Mouse (Mus musculus) cerebellum, postnatal 14 days (tissue): ENCODE results near the gene Pigb.

ENCODE experiments used
- DNase-seq, 2 experiments: peaks; one replicate each; pipeline ENCODE4 v3.0.0; 2021; ENCODE audit warnings: mixed read lengths in 2 of 2

Pigb gene

GRCm38 (mm10) chr9:72988706-72989105 lies 51.5 kb downstream of the Pigb start:
- DNase-seq = no peak

- no peak for DNase-seq
Observed at GRCm38 (mm10) chr9:72987703-72988102, 52.5 kb downstream of the Pigb start.

DNA sequence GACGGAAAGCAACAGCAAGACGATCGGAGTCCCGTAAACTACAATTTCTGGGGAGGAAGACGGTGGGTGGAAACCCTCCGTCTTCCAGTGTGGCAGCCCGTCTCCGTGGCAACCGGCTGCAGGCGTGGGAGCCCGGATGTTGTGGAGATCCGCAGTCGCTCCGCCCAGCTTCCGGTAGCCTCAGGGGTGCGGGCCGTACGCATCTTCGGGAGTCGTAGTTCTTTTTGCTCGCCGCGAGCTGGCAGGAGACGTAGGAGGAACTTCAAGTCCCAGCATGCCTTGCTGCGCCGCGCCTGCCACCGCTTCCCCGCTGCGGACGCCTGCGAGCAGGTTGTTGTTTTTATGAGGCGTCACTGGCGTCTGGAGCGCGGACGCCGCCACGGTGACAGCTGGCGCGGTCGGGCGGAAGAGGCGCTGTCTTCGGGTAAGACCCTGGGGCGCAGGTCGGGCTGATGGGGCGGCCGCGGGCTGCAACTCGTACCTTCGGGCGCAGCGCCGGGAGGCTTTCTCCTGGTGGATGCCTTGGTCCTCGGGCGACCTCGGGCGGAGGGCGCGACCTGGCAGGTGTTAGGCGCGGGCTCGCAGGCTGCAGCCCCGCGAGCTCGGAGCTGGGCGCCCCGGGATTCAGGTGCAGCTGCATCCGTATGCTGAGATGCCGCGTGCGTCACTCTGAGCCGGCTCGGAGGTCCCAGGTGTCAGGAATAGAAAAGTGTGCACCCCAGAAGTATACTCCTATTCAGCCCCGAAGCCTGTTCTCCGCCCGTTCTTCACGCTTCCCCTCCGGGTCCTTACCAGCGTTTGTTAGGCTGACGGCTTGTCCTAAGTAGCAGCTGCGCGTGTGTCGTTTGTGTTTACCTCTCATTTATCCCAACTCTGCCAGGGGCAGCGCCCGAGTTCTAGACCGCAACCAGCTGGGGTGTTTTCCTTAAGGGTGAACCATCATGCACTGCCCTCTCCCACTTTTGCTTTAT lies 54.6 kb downstream of the Pigb start, which contains the start of the genes Ccpg1os and Ccpg1:
TSS of gene Ccpg1os (minus strand) at position 133 of the 971 bp plus-strand sequence.
TSS of gene Ccpg1 (plus strand) at position 180 of the 971 bp plus-strand sequence.
- DNase-seq = peak; percentile 97

DNA sequence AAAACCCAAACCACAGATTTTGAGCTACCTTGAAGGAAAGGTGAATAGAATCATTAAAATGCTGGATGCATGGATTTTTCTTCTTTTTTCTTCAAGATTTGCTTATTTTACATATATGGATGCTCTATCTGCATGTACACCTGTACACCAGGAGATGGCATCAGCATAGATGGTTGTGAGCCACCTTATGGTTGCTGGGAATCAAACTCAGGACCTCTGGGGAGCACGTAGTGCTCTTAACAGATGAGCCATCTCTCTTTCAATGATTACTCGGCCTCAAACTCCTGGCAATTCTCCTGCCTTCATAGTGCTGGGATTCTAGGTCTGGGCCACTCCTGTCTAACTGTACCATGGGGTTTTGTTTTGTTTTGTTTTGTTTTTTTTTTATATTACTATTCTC lies 57.1 kb downstream of the Pigb start:
- DNase-seq = no peak

DNA sequence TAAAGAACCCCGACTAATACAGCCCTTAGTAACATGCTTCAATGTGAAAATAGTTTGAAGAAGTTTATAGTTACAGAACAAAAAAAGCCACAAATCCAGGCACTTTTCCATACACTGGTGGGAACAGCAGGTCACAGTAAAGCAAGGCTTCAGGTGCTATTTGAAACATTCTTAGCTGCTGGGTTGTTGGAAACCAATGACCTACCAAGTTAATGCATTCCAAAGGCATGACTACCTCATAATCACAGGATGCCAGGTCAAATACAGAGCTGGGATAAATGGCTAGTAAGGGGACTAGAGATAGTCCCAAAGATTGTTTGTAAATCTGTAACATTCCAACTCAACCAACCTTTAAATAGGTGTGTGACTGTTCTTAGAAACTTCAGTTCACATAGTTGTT lies 64.9 kb downstream of the Pigb start:
- DNase-seq = no peak

DNA sequence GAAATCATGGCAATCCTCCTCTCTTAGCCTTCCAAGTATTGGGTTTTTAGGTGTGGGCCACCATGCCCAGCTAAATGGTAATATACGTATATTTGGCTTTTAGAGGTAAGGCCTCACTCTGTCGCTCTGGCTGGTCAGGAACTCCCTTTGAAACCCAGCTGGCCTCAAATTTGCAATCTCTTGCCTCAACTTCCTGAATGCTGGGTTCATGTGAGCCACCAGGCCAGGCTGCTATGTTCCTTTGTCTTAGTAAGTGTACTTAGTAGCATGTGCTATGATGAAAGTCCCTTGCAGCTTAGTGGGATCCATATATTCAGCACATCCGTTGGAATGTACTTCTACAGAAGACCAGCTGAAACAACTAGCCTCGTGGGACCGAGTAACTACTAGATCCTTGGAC lies 65.4 kb downstream of the Pigb start:
- DNase-seq = no peak

DNA sequence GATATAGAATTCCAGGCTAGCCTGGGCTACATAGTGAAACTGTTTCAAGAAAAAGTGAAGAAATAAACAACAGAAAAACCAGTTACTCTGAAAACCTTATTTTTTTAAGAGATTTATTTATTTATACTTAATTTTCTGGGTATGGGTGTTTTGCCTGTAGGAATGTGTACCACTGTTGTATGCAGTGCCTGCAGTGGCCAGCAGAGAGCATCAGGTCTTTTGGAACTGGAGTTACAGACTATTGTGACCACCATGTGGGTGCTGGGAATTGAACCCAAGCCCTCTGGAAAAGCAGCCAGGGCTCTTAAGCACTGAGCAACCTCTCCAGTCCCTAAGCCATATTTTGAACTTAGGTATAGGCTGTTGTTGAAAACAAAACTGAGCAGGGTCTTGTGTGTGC lies 67.2 kb downstream of the Pigb start:
- no peak for DNase-seq

GRCm38 (mm10) chr9:72972435-72972834 lies 67.7 kb downstream of the Pigb start:
- DNase-seq = no peak

- no peak for DNase-seq
Observed at GRCm38 (mm10) chr9:72969874-72970273, 70.3 kb downstream of the Pigb start.

DNA sequence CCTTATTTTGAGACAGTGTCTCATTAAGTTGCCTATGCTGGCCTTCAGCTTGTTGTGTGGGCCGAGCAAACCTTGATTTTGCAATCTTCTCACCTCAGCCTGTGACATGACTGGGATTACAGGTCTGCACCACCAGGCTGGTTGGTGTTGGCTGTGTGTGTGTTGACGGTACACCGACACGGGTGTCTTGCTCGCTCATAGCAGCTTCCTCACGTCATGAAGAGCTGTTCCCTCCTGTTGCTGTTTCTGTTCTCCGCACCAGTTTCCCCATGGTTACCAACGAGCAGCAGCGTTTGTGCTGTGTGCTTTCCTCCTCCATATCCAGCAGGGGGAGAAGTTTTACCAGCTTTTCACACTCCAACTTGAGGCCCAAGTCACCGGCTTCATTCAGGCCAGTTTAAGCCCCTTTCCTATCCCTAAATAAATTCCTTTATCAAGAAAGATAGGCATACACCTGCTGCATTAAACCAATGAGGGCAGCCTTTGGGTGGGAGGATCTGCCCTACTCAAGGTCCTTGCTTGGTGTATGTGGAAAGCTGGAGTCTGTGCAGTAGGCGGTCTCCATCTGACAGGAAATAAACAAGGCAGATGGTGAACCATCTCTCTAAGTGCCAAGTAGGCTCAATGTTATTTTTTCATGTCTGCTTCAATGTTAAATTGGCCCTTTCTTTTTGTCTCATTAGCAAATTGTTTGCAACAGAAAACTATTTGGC lies 71.7 kb downstream of the Pigb start:
- peak; percentile 63 to 65 for DNase-seq

GRCm38 (mm10) chr9:72961959-72962358 lies 78.2 kb downstream of the Pigb start:
- DNase-seq = no peak

DNA sequence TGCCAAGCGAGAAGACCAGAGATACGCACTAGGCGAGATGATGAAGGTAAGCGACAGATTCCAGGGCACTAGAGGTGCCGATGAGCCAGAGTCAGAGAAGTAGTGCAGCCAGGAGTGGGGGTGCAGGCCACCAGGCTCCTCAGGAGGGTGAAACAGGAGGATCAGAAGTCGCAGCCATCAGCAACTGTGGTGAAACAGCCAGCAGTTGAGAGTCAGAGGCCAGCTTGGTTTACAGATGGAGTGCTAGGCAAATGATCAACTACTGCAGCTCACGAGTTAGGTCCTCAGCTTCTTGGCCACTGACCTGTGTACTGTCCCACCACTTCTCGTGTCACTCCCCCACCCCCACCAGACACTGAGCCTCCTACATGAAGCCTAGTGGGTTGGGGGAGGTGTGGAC lies 78.8 kb downstream of the Pigb start:
- DNase-seq = no peak

DNA sequence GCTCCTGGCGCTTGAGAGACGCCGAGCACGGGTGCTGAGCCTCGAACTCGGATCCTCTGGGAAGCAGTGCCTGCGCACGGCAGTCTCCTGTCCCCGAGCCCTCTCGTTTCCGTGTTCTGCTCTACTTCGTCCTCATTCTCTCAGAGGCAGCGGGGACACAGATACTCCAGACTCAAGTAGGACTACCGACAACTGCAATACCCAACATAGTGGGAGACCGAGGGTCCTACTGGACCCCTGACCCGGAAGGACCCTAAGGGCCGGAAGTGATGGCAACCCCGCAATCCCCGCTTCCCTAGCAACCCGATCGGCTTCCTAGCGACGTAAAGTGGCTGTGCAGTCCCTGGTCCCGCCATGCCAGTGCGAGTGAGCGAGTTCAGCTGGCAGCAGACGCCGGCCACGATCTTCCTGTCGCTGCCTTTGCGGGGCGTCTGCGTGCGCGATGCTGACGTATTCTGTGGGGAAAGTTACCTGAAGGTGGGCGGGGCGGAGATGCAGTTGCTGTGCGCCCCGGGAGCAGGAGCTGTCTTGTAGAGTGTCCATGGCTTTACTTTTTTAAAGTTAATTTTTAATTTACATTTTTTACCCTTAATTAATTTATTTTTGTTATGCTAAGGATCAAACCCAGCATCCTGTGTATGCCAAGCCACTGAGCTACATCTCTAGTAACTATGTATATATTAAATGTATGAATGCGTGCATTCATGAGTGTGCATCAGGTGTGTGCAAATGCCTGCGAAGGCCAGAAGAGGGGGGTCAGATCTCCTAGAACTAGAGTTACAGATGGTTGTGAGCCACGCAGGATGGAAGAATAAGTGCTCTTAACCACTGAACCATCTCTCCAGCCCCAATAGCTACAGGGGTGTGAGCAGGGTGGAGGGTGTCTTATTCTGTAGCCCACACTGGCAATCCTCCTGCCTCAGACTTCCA lies 81.4 kb downstream of the Pigb start, which contains the start of the genes Dyx1c1 and Gm44503:
TSS of gene Dyx1c1 (plus strand) at position 265 of the 930 bp plus-strand sequence.
TSS of gene Gm44503 (plus strand) at position 332 of the 930 bp plus-strand sequence.
- peak; percentile 77 to 84 for DNase-seq
